Comparison of ENCODE assay signal across 29 mouse cellular contexts in the genomic region with DNA sequence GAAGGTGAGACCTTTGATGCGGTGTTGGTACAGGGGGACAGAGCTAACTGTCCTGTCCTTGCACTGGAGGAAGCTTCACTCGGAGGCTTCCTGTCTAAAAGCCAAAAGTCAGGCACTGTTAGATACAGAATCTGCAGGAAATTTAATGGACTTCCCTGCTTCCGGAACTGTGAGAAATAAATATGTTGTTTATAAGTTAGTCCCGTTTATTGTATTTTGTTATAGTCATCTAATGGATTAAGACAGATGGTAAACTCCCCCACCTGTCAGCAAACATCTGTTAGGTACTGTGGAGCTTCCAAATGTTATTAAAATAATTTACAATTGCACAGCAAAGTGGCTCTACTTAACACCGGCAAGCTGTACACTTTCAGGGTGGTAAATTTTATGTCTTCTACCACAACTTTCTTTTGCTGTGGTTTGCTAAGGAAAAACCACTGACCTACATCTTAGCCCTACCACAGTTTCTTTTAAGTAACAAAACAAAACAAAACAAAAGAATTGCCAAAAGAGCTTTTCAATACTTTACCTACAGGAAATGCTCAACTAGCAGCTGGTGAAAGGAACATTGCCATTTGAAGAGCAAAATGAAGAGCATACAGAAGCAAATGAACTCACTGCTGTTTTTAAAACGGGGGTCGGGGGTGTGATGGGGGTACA. TPM values are rescaled to one million over a fixed set of nuclear protein-coding genes. Genes with fewer than 3 reads are reported as not detected.
DNase-seq lines count a peak whose midpoint lies in the region; ATAC-seq and TF ChIP-seq lines count a peak whose summit lies in the region.
"Had no signal": no experiment of that assay in that cellular context is flagged by ENCODE, and none has a peak within 500 bp of the region (broad histone marks: within the 10 kb centered on the region; RNA-seq: fewer than 3 reads in every experiment).

No protein-coding gene starts in this region.

- no peak overlapping the region for H3K4me2 ChIP-seq in kidney, embryonic 15.5 days
- H3K4me2 ChIP-seq: heart, embryonic 11.5 days; hindbrain, embryonic 12.5 days; limb, embryonic 13.5 days; liver, embryonic 11.5 days; midbrain, embryonic 13.5 days; neural tube, embryonic 15.5 days had no signal

- H3K27me3 ChIP-seq in kidney, embryonic 15.5 days = peaks cover 4% of the 10 kb centered on the region; the same call in 1 of the 2 replicates
- no peaks in the 10 kb centered on the region for H3K27me3 ChIP-seq in embryonic facial prominence, embryonic 10.5 days (replicated peaks; ENCODE audit: low read depth, poor library complexity, severe bottlenecking)
- H3K27me3 ChIP-seq: hindbrain, embryonic 12.5 days; megakaryocyte, embryonic 14.5 days had no signal

- WGBS in kidney, embryonic 15.5 days = 26% methylated on average over 7 of the region's 7 CpGs
- WGBS in embryonic facial prominence, embryonic 10.5 days = 60% methylated on average over 7 of the region's 7 CpGs

- DNase-seq in kidney, adult 9 months = no peak
- DNase-seq in thymus, postnatal 0 days (ENCODE audit: low spot score) = peak; percentile 82
- DNase-seq in thymus, adult 18-20 months = no peak
- peak; percentile 32 for DNase-seq in brain, embryonic 14.5 days (ENCODE audit: low read depth)
- DNase-seq in MN1 (ENCODE audit: low spot score) = no peak
- DNase-seq in embryonic facial prominence, embryonic 10.5 days (ENCODE audit: low spot score) = no peak
- DNase-seq: adrenal gland, postnatal 10 days; cerebellum, adult 11 months; cerebellum, adult 9-11 months; gastrocnemius, adult 2 months; gastrocnemius, postnatal 36 days; heart, adult 18-20 months; heart, postnatal 36 days; kidney, adult 11 months; kidney, postnatal 14 days; lung, postnatal 36 days; spleen, adult 18-20 months had no signal

- peak; percentile 67; the same call in 1 of the 2 replicates for ATAC-seq in kidney, embryonic 15.5 days (replicated peaks; ENCODE audit: low FRiP score)
- ATAC-seq: CD4-positive, CD25-positive, alpha-beta regulatory T cell, adult 4 months; forebrain, embryonic 16.5 days; hindbrain, postnatal 0 days; midbrain, embryonic 13.5 days had no signal

- TF ChIP-seq POLR2A in brain, embryonic 14.5 days (IDR thresholded peaks at IDR 0.05; ENCODE audit: borderline replicate concordance, extremely low read depth, insufficient read depth, insufficient read length, poor library complexity, severe bottlenecking) = no peak

- no peaks in the 10 kb centered on the region; the same call in 1 of the 2 replicates for H3K9me3 ChIP-seq in kidney, embryonic 15.5 days (replicated peaks)
- no peaks in the 10 kb centered on the region for H3K9me3 ChIP-seq in embryonic facial prominence, embryonic 10.5 days
- H3K9me3 ChIP-seq: hindbrain, embryonic 12.5 days; limb, embryonic 13.5 days; midbrain, embryonic 13.5 days; neural tube, embryonic 15.5 days had no signal

- no peak overlapping the region for H3K9ac ChIP-seq in kidney, embryonic 15.5 days
- H3K9ac ChIP-seq: hindbrain, embryonic 12.5 days; limb, embryonic 13.5 days; midbrain, embryonic 13.5 days; neural tube, embryonic 15.5 days had no signal

- no peak overlapping the region for H3K27ac ChIP-seq in kidney, embryonic 15.5 days
- H3K27ac ChIP-seq in embryonic facial prominence, embryonic 10.5 days (replicated peaks) = no peak overlapping the region
- H3K27ac ChIP-seq: gastrocnemius, adult 2 months; hindbrain, embryonic 12.5 days; hindbrain, postnatal 0 days; limb, embryonic 13.5 days; midbrain, embryonic 13.5 days; neural tube, embryonic 15.5 days had no signal

- H3K4me1 ChIP-seq in kidney, embryonic 15.5 days = peaks cover 7% of the 10 kb centered on the region; the same call in 1 of the 2 replicates
- peaks cover 56% of the 10 kb centered on the region for H3K4me1 ChIP-seq in embryonic facial prominence, embryonic 10.5 days
- H3K4me1 ChIP-seq: hindbrain, embryonic 12.5 days; neural tube, embryonic 15.5 days had no signal

- no peak for TF ChIP-seq CTCF in brain, embryonic 14.5 days (IDR thresholded peaks at IDR 0.05; ENCODE audit: borderline replicate concordance, extremely low read depth, insufficient read depth, insufficient read length)

- no peaks in the 10 kb centered on the region for H3K36me3 ChIP-seq in kidney, embryonic 15.5 days
- no peaks in the 10 kb centered on the region for H3K36me3 ChIP-seq in embryonic facial prominence, embryonic 10.5 days (replicated peaks)
- H3K36me3 ChIP-seq: hindbrain, embryonic 12.5 days; limb, embryonic 13.5 days; midbrain, embryonic 13.5 days; neural tube, embryonic 15.5 days had no signal

- H3K4me3 ChIP-seq in kidney, embryonic 15.5 days (replicated peaks) = no peak overlapping the region
- no peak overlapping the region for H3K4me3 ChIP-seq in embryonic facial prominence, embryonic 10.5 days
- H3K4me3 ChIP-seq: erythroblast, embryonic 14.5 days; gastrocnemius, adult 2 months; hindbrain, embryonic 12.5 days; limb, embryonic 13.5 days; megakaryocyte, embryonic 14.5 days; midbrain, embryonic 13.5 days; neural tube, embryonic 15.5 days had no signal

RNA-seq across cellular contexts. Expression of gene Lekr1, which starts 15.7 kb away (rescaled TPM):
- polyA plus RNA-seq in kidney, embryonic 15.5 days (2015; fragmentation: Nextera tagmentation; extraction: Ambion mirVana) = 7.8 and 8.3 TPM in 2 replicates
- polyA plus RNA-seq in thymus, postnatal 0 days (2015; fragmentation: Nextera tagmentation; extraction: Ambion mirVana) = 4.5 and 5.2 TPM in 2 replicates
- 4.9 and 5.8 TPM in 2 replicates for polyA plus RNA-seq in brain, embryonic 14.5 days (2012; rRNA removed)
- polyA plus RNA-seq in embryonic facial prominence, embryonic 10.5 days (2016; fragmentation: Nextera tagmentation; extraction: Ambion mirVana) = 4.0 and 5.3 TPM in 2 replicates
- polyA plus RNA-seq: erythroblast, embryonic 14.5 days had no signal

Comparison
In these comparisons a context has a peak if more than half of its experiments do, and no peak if none do; other contexts are left out.
1. DNase-seq: peak in thymus, postnatal 0 days (single experiment) and brain, embryonic 14.5 days (single experiment); none in kidney, adult 9 months (single experiment), thymus, adult 18-20 months (0 of 2), MN1 (single experiment) and embryonic facial prominence, embryonic 10.5 days (single experiment).